Mouse (Mus musculus) limb, embryonic 10.5 days (tissue): Measurements from ENCODE around the gene Tmem245. TPM values are rescaled to one million over a fixed set of nuclear protein-coding genes. Genes with fewer than 3 reads are reported as not detected.

Experiments
- DNase-seq: peaks from one replicate; pipeline ENCODE4 v3.0.0-alpha.2; 2017; ENCODE audit warnings: low spot score
- H3K27ac ChIP-seq: fragments of 300-500 bp; sonication (generic); 2 replicates; pipeline ENCODE4 v1.5.1; 2016; ENCODE audit warnings: mild to moderate bottlenecking
- H3K27me3 ChIP-seq: fragments of 300-500 bp; sonication (generic); 2 replicates; pipeline ENCODE4 v1.6.1; 2016; ENCODE audit warnings: low read depth, mild to moderate bottlenecking; ENCODE audit not compliant: poor library complexity, severe bottlenecking
- H3K36me3 ChIP-seq: fragments of 300-500 bp; sonication (generic); 2 replicates; pipeline ENCODE4 v1.6.1; 2016; ENCODE audit warnings: mild to moderate bottlenecking, moderate library complexity
- H3K4me1 ChIP-seq: fragments of 300-500 bp; sonication (generic); 2 replicates; pipeline ENCODE4 v1.6.1; 2016
- H3K4me3 ChIP-seq: fragments of 300-500 bp; sonication (generic); 2 replicates; pipeline ENCODE4 v1.5.1; 2016; ENCODE audit warnings: mild to moderate bottlenecking, moderate library complexity
- H3K9me3 ChIP-seq: fragments of 300-500 bp; sonication (generic); replicated peaks from 2 replicates; pipeline ENCODE4 v1.6.1; 2016; ENCODE audit warnings: mild to moderate bottlenecking
- WGBS: fragments of 180-500 bp; shearing (Covaris S2); methylation state at CpG from one replicate; pipeline ENCODE4 v1.1.7; 2016; 5-methylcytosine and 5-hydroxymethylcytosine counted together
- polyA plus RNA-seq: library from polyadenylated mRNA; unstranded; fragments of >200 nt; fragmentation: Nextera tagmentation; extraction: Ambion mirVana; gene quantifications from 2 replicates; pipeline ENCODE4 v1.2.1, GENCODE M21; 2016

Gene Tmem245
- polyA plus RNA-seq, 1 experiment from 2014 or later = 14.7 TPM

DNA sequence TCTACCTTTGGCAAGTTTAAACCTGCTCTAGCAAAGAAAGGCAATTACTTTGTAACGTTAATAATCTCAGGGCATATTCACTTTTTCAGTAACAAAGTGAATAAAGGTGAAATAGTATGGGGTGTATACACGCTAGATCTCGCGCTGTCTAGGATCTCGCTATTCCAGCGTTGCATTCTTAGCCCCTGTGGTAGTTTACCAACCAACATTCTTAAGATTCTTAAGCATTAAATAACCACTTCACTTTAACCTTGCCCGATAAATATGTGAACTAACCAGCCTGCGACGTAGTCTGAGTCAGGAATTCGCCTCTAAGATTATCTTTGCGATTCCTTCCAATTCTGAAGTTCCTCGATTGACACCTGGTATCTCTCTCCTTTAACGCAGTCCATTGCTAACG is 1.1 kb downstream of the Tmem245 start:
- H3K36me3 ChIP-seq = no peaks in the 10 kb centered on the region
- no peak for DNase-seq
- H3K4me3 ChIP-seq = peak overlapping the region; percentile 88
- H3K9me3 ChIP-seq = no peaks in the 10 kb centered on the region
- 3% methylated on average over 14 of the region's 14 CpGs for WGBS
- peaks cover 38% of the 10 kb centered on the region for H3K4me1 ChIP-seq
- H3K27me3 ChIP-seq = no peaks in the 10 kb centered on the region
- H3K27ac ChIP-seq = peak overlapping the region; percentile 96

DNA sequence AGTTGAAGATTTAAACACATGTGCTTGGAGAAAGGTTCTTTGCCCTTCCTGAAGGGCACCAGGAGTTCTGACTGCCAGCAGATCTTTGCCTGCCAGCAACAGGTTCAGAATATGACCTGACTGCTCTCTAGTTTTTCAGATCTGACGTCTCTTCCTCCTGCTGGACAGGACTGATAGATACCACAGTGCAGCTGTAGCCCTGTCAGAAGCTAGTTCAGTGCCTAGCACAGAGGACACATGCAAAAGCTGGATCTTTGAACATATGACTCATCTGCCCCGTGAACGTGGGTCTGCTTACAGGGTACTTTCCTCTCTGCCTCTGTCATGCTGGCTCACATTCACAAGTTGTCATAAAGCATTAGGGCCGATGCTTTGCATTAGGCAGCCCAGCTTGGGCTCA is 3.0 kb downstream of the Tmem245 start:
- Histone ChIP-seq H3K36me3 (no peaks in the 10 kb centered on the region), H3K4me3 (no peak overlapping the region), H3K4me1 (peaks cover 38% of the 10 kb centered on the region), H3K9me3 (no peaks in the 10 kb centered on the region), H3K27me3 (no peaks in the 10 kb centered on the region), H3K27ac (no peak overlapping the region)
- 71% methylated on average over 4 of the region's 4 CpGs for WGBS
- DNase-seq = no peak

DNA sequence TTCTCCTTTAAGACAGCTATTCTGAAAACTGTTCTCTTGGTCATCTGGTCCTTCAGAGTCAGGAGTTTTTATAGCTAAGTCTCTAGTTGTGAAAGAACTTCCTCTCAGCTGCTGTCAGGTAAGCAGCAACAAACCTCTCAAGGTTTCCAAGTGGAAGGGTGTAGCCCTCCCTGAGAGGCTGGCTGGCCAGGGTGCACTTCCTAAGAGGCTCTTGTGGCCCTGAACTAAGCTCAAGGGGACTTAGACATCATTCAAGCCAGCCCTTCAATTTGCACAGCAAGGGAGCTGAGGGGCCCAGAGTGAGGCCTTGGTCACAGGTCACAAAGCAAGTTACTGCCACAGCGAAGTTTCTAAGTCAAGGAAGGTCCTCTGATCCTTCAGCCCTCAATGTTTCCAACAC is 4.0 kb downstream of the Tmem245 start:
- Histone ChIP-seq H3K27ac (no peak overlapping the region), H3K36me3 (peaks cover 3% of the 10 kb centered on the region), H3K4me3 (no peak overlapping the region), H3K9me3 (no peaks in the 10 kb centered on the region), H3K27me3 (no peaks in the 10 kb centered on the region), H3K4me1 (peaks cover 38% of the 10 kb centered on the region)
- no peak for DNase-seq
- whole genome bisulfite sequencing = 59% methylated on average over 1 of the region's 1 CpGs

DNA sequence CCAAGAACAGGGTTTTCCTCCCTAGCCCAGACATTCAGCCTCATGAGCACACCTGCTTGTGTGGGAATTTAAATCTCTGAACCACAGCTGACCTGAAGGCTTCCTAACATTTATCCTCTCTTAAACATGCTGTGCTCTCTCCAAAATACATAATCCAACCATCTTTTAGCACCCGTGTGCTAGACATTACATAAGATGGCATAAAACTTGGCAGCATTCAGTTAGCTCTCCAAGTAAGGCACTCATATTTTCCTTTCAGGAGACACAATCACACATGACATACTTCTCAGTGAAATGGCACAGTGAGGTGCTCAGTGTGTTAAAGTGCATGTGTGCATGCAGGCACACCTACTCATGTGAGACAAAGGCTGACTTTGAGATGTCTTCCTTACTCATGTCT is 4.7 kb downstream of the Tmem245 start:
- no peak overlapping the region for H3K4me3 ChIP-seq
- peaks cover 4% of the 10 kb centered on the region for H3K36me3 ChIP-seq
- 92% methylated on average over 1 of the region's 1 CpGs for WGBS
- H3K9me3 ChIP-seq = no peaks in the 10 kb centered on the region
- H3K27ac ChIP-seq = no peak overlapping the region
- H3K27me3 ChIP-seq = no peaks in the 10 kb centered on the region
- H3K4me1 ChIP-seq = peaks cover 33% of the 10 kb centered on the region
- DNase-seq = no peak

DNA sequence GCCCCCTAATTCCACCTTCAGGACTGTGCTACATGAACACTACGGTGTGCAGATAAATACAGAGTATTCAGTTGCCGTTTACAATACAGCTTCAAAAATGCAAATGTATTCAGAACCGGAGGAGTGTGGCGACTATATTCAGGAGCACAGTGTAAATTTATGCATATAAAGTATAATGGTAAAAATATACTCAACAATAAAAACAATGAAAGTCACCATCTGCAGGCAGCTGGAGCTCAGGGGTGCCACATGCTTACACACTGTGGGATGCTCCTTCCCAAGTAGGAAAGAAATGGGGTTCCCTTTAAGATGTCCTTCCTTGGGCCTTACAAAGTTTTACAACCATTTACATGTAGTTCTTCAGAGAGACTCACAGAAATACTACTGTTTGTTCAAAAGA is 5.8 kb downstream of the Tmem245 start:
- H3K4me1 ChIP-seq = peaks cover 31% of the 10 kb centered on the region
- no peak overlapping the region for H3K4me3 ChIP-seq
- no peak overlapping the region for H3K27ac ChIP-seq
- no peaks in the 10 kb centered on the region for H3K9me3 ChIP-seq
- whole genome bisulfite sequencing = 95% methylated on average over 4 of the region's 4 CpGs
- H3K36me3 ChIP-seq = peaks cover 14% of the 10 kb centered on the region
- no peak for DNase-seq
- no peaks in the 10 kb centered on the region for H3K27me3 ChIP-seq

DNA sequence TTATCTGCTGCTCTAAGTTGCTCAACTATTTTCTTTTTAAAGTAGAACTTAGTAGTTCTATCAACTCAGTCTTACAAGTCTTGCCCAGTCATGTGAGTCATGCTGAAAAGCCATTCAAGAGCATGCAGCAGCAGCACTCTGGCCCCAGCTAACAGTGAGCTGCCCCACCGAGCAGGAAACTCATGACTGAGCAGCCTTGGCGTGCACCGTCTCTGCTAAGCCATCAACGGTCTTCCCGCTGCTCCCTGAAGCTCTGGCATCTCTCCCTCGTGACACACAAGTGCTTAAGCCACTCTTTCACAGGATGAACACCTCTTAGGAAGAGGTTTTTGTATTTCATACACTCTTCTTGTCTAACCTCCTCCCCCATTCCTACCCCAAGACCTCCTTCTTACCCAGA is 10.1 kb downstream of the Tmem245 start:
- Histone ChIP-seq H3K4me3 (no peak overlapping the region), H3K9me3 (no peaks in the 10 kb centered on the region), H3K27me3 (no peaks in the 10 kb centered on the region), H3K36me3 (peaks cover 56% of the 10 kb centered on the region), H3K27ac (no peak overlapping the region), H3K4me1 (no peaks in the 10 kb centered on the region)
- WGBS = 79% methylated on average over 6 of the region's 6 CpGs
- DNase-seq = no peak

DNA sequence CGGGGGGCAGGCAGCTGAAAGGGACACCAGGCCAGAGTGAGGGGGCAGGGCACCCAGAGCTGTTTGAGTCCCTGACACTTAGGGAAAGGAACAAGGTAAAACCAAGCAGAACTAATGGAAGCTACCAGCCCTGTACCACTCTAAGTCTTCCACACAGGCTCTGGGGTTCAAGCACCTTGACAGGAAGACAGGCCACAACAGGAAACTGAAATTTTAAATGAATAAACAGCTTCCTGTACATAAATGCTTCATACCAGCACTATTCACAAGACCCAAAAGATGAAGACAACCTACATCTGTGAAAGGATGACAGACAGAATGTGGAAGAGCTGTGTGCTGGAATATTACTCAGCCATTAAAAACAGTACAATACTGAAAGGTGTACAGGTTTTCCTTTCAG is 11.9 kb downstream of the Tmem245 start:
- Histone ChIP-seq H3K9me3 (no peaks in the 10 kb centered on the region), H3K36me3 (peaks cover 73% of the 10 kb centered on the region), H3K27ac (no peak overlapping the region), H3K4me1 (no peaks in the 10 kb centered on the region), H3K4me3 (no peak overlapping the region), H3K27me3 (no peaks in the 10 kb centered on the region)
- no CpG with 5 or more reads among the region's 1 CpGs for WGBS
- DNase-seq = no peak

DNA sequence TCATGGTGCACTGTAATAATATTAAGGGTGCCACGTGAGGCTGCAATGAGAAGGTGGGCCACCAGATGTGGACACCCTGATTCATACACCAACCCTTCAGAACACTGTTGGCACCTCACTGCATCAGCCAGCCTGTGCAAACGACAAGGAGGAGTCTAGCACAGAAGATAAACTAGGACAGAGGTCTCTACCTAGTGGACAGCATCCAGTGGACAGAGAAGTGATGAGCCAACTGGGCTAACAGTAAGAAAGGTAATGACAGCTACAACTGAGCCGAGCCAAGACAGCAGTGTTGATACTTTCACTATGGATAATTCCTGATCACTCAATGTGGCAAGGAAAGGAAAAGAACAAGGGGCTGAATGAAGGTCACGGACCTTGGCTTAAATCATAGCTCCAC is 14.1 kb downstream of the Tmem245 start:
- peaks cover 91% of the 10 kb centered on the region for H3K36me3 ChIP-seq
- H3K9me3 ChIP-seq = no peaks in the 10 kb centered on the region
- H3K27me3 ChIP-seq = no peaks in the 10 kb centered on the region
- H3K4me3 ChIP-seq = no peak overlapping the region
- no peaks in the 10 kb centered on the region for H3K4me1 ChIP-seq
- H3K27ac ChIP-seq = no peak overlapping the region
- WGBS = 93% methylated on average over 4 of the region's 4 CpGs
- DNase-seq = no peak

DNA sequence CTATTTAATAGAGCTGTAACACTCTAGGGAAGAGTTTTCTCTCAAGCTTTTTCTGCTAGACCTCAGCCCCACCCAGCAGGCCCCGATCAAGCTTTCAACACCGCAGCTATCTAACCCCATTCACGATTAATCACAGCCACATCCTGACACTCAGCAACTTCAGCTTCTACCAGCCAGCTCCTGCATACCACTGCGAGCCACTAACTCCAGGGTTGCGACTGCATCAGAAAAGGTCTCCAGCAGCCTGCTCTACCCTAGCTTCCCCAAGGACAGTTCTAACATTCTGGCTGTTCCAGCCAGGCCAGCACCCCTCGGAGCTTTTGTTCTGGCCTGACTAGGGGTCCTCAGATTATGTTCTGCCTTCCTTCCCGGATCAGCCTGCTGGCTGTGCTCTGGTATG is 15.1 kb downstream of the Tmem245 start:
- no peaks in the 10 kb centered on the region for H3K27me3 ChIP-seq
- H3K27ac ChIP-seq = no peak overlapping the region
- no peaks in the 10 kb centered on the region for H3K9me3 ChIP-seq
- H3K4me1 ChIP-seq = no peaks in the 10 kb centered on the region
- DNase-seq = no peak
- no peak overlapping the region for H3K4me3 ChIP-seq
- H3K36me3 ChIP-seq = peaks cover 93% of the 10 kb centered on the region
- WGBS = 75% methylated on average over 7 of the region's 7 CpGs

DNA sequence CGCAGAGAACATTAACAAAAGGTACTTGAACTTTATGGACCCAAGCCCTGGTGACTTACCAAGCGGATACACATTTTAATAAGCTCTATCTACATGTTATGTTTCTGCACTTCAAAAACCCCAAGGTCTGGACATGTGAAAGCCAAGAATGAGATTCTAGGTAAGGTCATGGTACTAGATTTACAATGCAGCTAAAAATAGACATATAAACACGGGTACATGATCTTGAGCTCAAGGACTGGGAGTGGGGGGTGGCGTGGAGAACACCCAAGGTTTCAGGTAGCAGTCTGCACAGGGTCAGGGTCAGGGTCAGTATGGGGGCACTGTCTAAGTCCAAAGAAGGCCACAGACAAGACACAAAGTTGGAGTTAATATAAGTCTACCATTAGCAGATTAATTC is 16.9 kb downstream of the Tmem245 start:
- DNase-seq = no peak
- no peak overlapping the region for H3K4me3 ChIP-seq
- H3K27me3 ChIP-seq = no peaks in the 10 kb centered on the region
- H3K4me1 ChIP-seq = no peaks in the 10 kb centered on the region
- peaks cover 93% of the 10 kb centered on the region for H3K36me3 ChIP-seq
- WGBS = 88% methylated on average over 4 of the region's 4 CpGs
- no peaks in the 10 kb centered on the region for H3K9me3 ChIP-seq
- H3K27ac ChIP-seq = no peak overlapping the region

DNA sequence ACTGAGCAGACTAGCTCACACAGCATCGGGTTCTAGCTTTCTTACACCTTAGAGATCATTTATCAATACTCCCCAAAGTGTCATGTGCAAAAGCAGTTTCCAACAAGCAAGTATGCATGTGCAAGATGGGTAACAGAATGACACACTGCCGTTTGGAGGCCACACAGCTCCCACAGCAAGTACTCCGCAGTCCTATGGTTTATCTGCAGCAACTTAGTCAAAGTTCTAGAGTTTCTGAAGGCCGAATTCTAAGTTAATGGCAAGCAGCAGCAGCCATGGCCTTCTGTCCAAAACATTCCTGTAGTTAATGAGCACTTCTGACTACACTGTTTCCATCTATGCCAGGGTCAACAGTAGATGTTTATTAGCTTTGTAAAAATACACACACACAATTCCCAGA is 20.3 kb downstream of the Tmem245 start:
- 88% methylated on average over 4 of the region's 4 CpGs for WGBS
- peaks cover 93% of the 10 kb centered on the region for H3K36me3 ChIP-seq

DNA sequence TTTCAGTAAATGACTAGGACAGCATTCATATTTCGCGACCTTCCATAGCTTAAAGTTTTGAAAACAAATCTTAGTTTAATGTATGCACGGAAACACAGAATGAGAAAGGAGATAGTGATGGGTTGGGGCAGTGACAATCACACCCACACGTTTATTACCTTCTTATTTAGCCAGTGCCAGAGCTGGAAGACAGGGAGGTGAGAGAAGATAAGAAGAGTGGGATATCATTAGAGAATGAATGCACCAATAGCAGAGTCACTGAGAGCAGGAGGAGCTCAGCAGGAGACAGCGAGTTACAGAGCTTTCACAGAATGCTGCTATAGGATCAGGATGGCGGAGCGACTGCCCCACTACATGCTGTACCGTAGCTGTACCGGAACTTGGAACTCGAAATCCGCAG is 25.0 kb downstream of the Tmem245 start:
- H3K36me3 ChIP-seq = peaks cover 75% of the 10 kb centered on the region
- 95% methylated on average over 11 of the region's 11 CpGs for WGBS

More for the DNA sequence above, 20.3 kb downstream of the Tmem245 start:
- Histone ChIP-seq H3K9me3 (no peaks in the 10 kb centered on the region), H3K4me3 (no peak overlapping the region), H3K27ac (no peak overlapping the region), H3K4me1 (no peaks in the 10 kb centered on the region), H3K27me3 (no peaks in the 10 kb centered on the region)
- no peak for DNase-seq

DNA sequence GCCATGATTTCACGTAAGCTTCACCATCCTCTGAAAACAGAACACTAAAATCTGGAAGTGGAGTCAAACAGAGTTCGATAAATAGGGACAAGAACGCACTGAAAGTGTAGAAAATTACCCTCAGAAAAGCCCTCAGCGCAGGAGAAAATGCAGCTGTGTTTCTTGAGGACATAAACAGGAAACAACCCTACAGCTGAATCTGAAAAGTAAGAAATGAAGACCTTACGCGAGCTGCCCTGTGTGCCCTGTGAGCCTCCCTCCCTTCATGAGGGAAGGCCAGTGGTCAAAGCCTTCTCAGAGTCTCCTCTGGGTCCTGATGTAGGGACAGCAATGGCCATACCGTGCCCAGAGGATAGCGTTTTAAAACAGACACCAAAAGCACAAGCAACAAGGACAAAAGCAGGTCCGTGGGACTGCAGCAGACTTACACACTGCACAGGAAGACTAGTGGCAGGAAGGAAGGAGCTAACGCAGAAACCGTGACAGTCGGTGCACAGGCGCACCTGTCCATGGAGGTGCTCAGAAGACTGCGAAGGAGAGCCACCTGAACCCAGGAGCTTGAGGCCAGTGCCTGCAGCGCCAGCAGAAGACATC is 31.4 kb downstream of the Tmem245 start:
- H3K4me1 ChIP-seq = no peaks in the 10 kb centered on the region; the same call in 1 of the 2 replicates
- peaks cover 75% of the 10 kb centered on the region for H3K36me3 ChIP-seq
- H3K27ac ChIP-seq = no peak overlapping the region
- WGBS = 96% methylated on average over 15 of the region's 15 CpGs
- no peaks in the 10 kb centered on the region for H3K27me3 ChIP-seq
- no peaks in the 10 kb centered on the region for H3K9me3 ChIP-seq
- H3K4me3 ChIP-seq = no peak overlapping the region
- no peak for DNase-seq

More for the DNA sequence above, 25.0 kb downstream of the Tmem245 start:
- no peaks in the 10 kb centered on the region for H3K27me3 ChIP-seq
- no peaks in the 10 kb centered on the region for H3K9me3 ChIP-seq
- no peak for DNase-seq
- H3K4me3 ChIP-seq = no peak overlapping the region
- H3K27ac ChIP-seq = no peak overlapping the region
- H3K4me1 ChIP-seq = no peaks in the 10 kb centered on the region

DNA sequence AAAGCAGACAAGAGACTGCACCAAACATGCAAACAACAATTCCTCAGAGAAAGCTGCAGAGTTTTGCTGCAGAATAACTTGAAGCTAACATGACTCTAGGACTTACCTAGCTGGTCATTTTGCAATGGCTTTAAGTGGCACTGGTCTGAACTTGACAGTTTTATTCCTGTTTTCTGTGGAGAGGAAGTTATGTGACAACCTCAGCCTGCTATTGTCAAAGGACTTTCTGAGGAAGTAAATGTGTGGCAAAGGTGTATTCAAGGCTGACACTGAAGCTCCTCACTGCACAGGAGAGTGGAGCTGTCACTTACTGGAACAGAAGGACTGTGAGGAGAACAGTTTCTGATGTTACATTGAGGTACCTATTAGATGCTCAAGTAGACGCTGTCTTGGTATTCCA is 32.5 kb downstream of the Tmem245 start:
- peaks cover 7% of the 10 kb centered on the region for H3K4me1 ChIP-seq
- H3K27me3 ChIP-seq = no peaks in the 10 kb centered on the region
- 91% methylated on average over 1 of the region's 1 CpGs for WGBS
- no peak overlapping the region for H3K27ac ChIP-seq
- peaks cover 81% of the 10 kb centered on the region for H3K36me3 ChIP-seq
- no peak overlapping the region for H3K4me3 ChIP-seq
- H3K9me3 ChIP-seq = no peaks in the 10 kb centered on the region
- no peak for DNase-seq
